30 mouse cellular contexts compared by ENCODE assay signal in genomic region chr8:70622220-70622619, GRCm38 (mm10). TPM values are rescaled to one million over a fixed set of nuclear protein-coding genes. Genes with fewer than 3 reads are reported as not detected.
DNase-seq lines count a peak whose midpoint lies in the region; ATAC-seq lines count a peak whose summit lies in the region.
"Had no signal": no experiment of that assay in that cellular context is flagged by ENCODE, and none has a peak within 500 bp of the region (broad histone marks: within the 10 kb centered on the region; RNA-seq: fewer than 3 reads in every experiment).

No protein-coding gene starts in this region.

- peaks cover 80% of the 10 kb centered on the region for H3K4me1 ChIP-seq in liver, embryonic 15.5 days (replicated peaks)
- H3K4me1 ChIP-seq: intestine, embryonic 15.5 days had no signal

- ATAC-seq in erythroid progenitor cell, adult 5-6 weeks (replicated peaks; ENCODE audit: low FRiP score, poor library complexity, severe bottlenecking), result peak; percentile 62
- ATAC-seq in liver, embryonic 15.5 days (ENCODE audit: insufficient read depth), result peak; percentile 78
- ATAC-seq: forebrain, embryonic 13.5 days; hindbrain, embryonic 16.5 days; intestine, embryonic 15.5 days; midbrain, embryonic 16.5 days; Patski had no signal

- intact Hi-C loops in gastrocnemius, postnatal 14 days (cut with DNase I; ENCODE audit: low total_unique reads), result loop anchor here (10.0 kb wide), 1 partner anchor 83 kb away; the partner anchor contains the start of gene Iqcn

- peak overlapping the region; percentile 87 for H3K27ac ChIP-seq in liver, embryonic 15.5 days (replicated peaks)
- H3K27ac ChIP-seq: forebrain, embryonic 13.5 days; hindbrain, embryonic 10.5 days; intestine, embryonic 15.5 days; layer of hippocampus, adult 2 months; limb, embryonic 12.5 days; stomach, postnatal 0 days had no signal

- no peaks in the 10 kb centered on the region for H3K27me3 ChIP-seq in liver, embryonic 15.5 days
- H3K27me3 ChIP-seq: intestine, embryonic 15.5 days; megakaryocyte, embryonic 14.5 days; Patski had no signal

- no peaks in the 10 kb centered on the region for H3K36me3 ChIP-seq in liver, embryonic 15.5 days (replicated peaks)
- H3K36me3 ChIP-seq: hindbrain, embryonic 10.5 days; intestine, embryonic 15.5 days; limb, embryonic 12.5 days had no signal

- peak overlapping the region; percentile 52 for H3K4me2 ChIP-seq in liver, embryonic 15.5 days
- H3K4me2 ChIP-seq: forebrain, embryonic 13.5 days; intestine, embryonic 15.5 days; limb, embryonic 12.5 days had no signal

- H3K9ac ChIP-seq in liver, embryonic 15.5 days, result no peak overlapping the region
- H3K9ac ChIP-seq: forebrain, embryonic 13.5 days; intestine, embryonic 15.5 days; limb, embryonic 12.5 days had no signal

- DNase-seq in spleen, adult 12 weeks (ENCODE audit: low spot score), result peak; percentile 50
- no peak for DNase-seq in spleen, adult 18-20 months
- no peak for DNase-seq in layer of hippocampus, postnatal 25 days (ENCODE audit: extremely low spot score in 1 of 2, low spot score in 1 of 2)
- DNase-seq in adrenal gland, adult 8-10 months, result no peak
- DNase-seq in gastrocnemius, postnatal 14 days, result no peak
- DNase-seq: adrenal gland, adult 2 months; cerebellum, adult 11-12 months; cerebellum, postnatal 10 days; kidney, adult 8-10 months; kidney, postnatal 14 days; layer of hippocampus, postnatal 36 days; lung, adult 2 months; lung, postnatal 14 days; thymus, adult 2 months; thymus, postnatal 4 days had no signal

- WGBS in liver, embryonic 15.5 days (ENCODE audit: insufficient replicate concordance), result 15% methylated on average over 3 of the region's 3 CpGs

- 0 out of 2 replicates have a peak, but pooled peaks cover 5% of the 10 kb centered on the region for H3K9me3 ChIP-seq in liver, embryonic 15.5 days (replicated peaks)
- H3K9me3 ChIP-seq: forebrain, embryonic 13.5 days; hindbrain, embryonic 10.5 days; intestine, embryonic 15.5 days; limb, embryonic 12.5 days had no signal

- 0 out of 2 replicates have a peak overlapping the region, but pooled peaks have one; percentile 10 for H3K4me3 ChIP-seq in liver, embryonic 15.5 days (replicated peaks)
- H3K4me3 ChIP-seq: forebrain, embryonic 13.5 days; hindbrain, embryonic 10.5 days; intestine, embryonic 15.5 days; layer of hippocampus, adult 2 months; limb, embryonic 12.5 days; megakaryocyte, embryonic 14.5 days; myocyte had no signal

RNA-seq across cellular contexts. Expression of gene Lrrc25, which starts 6.3 kb away (rescaled TPM):
- total RNA-seq in erythroid progenitor cell, adult 5-6 weeks (2015; ENCODE audit: low replicate concordance), result 2.5 and 11.7 TPM in 2 replicates
- total RNA-seq in erythroid progenitor cell, adult 5-6 weeks (2017; ENCODE audit: low replicate concordance), result 2.3 and 3.5 TPM in 2 replicates
- polyA plus RNA-seq in liver, embryonic 15.5 days (2015; fragmentation: Nextera tagmentation; extraction: Ambion mirVana), result 7.2 and 7.4 TPM in 2 replicates
- total RNA-seq in layer of hippocampus, postnatal 25 days (2021), result 1 to 10 TPM in 1 of 2 experiments, under 1 TPM in 1; 0.63 to 1.0 TPM
- 1 to 10 TPM; 1.5 to 4.4 (median 3.2) TPM for total RNA-seq in adrenal gland, adult 8-10 months (2022)
- under 1 TPM; 0.53 to 0.88 TPM for total RNA-seq in gastrocnemius, postnatal 14 days (2021)
- polyA plus RNA-seq: myocyte had no signal

RNA-seq across cellular contexts. Expression of gene Gdf15, which starts 10.0 kb away (rescaled TPM):
- not detected in 2 replicates for total RNA-seq in erythroid progenitor cell, adult 5-6 weeks (2015; ENCODE audit: low replicate concordance)
- not detected in 2 replicates for total RNA-seq in erythroid progenitor cell, adult 5-6 weeks (2017; ENCODE audit: low replicate concordance)
- 3.4 and 4.3 TPM in 2 replicates for polyA plus RNA-seq in liver, embryonic 15.5 days (2015; fragmentation: Nextera tagmentation; extraction: Ambion mirVana)
- total RNA-seq in layer of hippocampus, postnatal 25 days (2021), result under 1 TPM in 1 of 2 experiments, not detected in 1; 0.26 TPM
- total RNA-seq in adrenal gland, adult 8-10 months (2022), result 1 to 10 TPM; 1.8 to 3.5 (median 3.0) TPM
- not detected for total RNA-seq in gastrocnemius, postnatal 14 days (2021)
- total RNA-seq: layer of hippocampus, postnatal 36 days; left cerebral cortex, postnatal 10 days had no signal
- polyA plus RNA-seq: embryonic facial prominence, embryonic 11.5 days; hindbrain, embryonic 10.5 days had no signal

RNA-seq across cellular contexts. Expression of gene Ssbp4, which starts 13.5 kb away (rescaled TPM):
- 9.0 and 13.0 TPM in 2 replicates for total RNA-seq in erythroid progenitor cell, adult 5-6 weeks (2015; ENCODE audit: low replicate concordance)
- total RNA-seq in erythroid progenitor cell, adult 5-6 weeks (2017; ENCODE audit: low replicate concordance), result 18.1 and 30.6 TPM in 2 replicates
- 37.8 and 47.7 TPM in 2 replicates for polyA plus RNA-seq in liver, embryonic 15.5 days (2015; fragmentation: Nextera tagmentation; extraction: Ambion mirVana)
- 100 to 1,000 TPM; 285 to 304 TPM for total RNA-seq in layer of hippocampus, postnatal 25 days (2021)
- 100 to 1,000 TPM in 2 of 4 experiments, 10 to 100 TPM in 2; 69.3 to 158 (median 120) TPM for total RNA-seq in adrenal gland, adult 8-10 months (2022)
- 10 to 100 TPM; 22.9 to 25.7 TPM for total RNA-seq in gastrocnemius, postnatal 14 days (2021)

RNA-seq across cellular contexts. Expression of gene Isyna1, which starts 28.0 kb away (rescaled TPM):
- total RNA-seq in erythroid progenitor cell, adult 5-6 weeks (2015; ENCODE audit: low replicate concordance), result 5.8 and 15.9 TPM in 2 replicates
- 2.5 and 8.0 TPM in 2 replicates for total RNA-seq in erythroid progenitor cell, adult 5-6 weeks (2017; ENCODE audit: low replicate concordance)
- polyA plus RNA-seq in liver, embryonic 15.5 days (2015; fragmentation: Nextera tagmentation; extraction: Ambion mirVana), result 43.2 and 44.7 TPM in 2 replicates
- 10 to 100 TPM; 41.5 to 47.0 TPM for total RNA-seq in layer of hippocampus, postnatal 25 days (2021)
- total RNA-seq in adrenal gland, adult 8-10 months (2022), result 100 to 1,000 TPM; 124 to 207 (median 158) TPM
- total RNA-seq in gastrocnemius, postnatal 14 days (2021), result 10 to 100 TPM; 18.7 to 24.7 TPM

RNA-seq across cellular contexts. Expression of gene Pgpep1, which starts 38.0 kb away (rescaled TPM):
- total RNA-seq in erythroid progenitor cell, adult 5-6 weeks (2015; ENCODE audit: low replicate concordance), result 0.36 and 6.3 TPM in 2 replicates
- total RNA-seq in erythroid progenitor cell, adult 5-6 weeks (2017; ENCODE audit: low replicate concordance), result under 0.01 and 3.0 TPM in 2 replicates
- polyA plus RNA-seq in liver, embryonic 15.5 days (2015; fragmentation: Nextera tagmentation; extraction: Ambion mirVana), result 21.7 and 22.3 TPM in 2 replicates
- total RNA-seq in layer of hippocampus, postnatal 25 days (2021), result 10 to 100 TPM; 21.1 to 25.1 TPM
- total RNA-seq in adrenal gland, adult 8-10 months (2022), result 100 to 1,000 TPM; 129 to 163 (median 131) TPM
- total RNA-seq in gastrocnemius, postnatal 14 days (2021), result 10 to 100 TPM; 18.2 to 21.6 TPM
